Mouse (Mus musculus) liver, embryonic 14.5 days (tissue): ENCODE results near the gene Rhobtb1. TPM values are rescaled to one million over a fixed set of nuclear protein-coding genes. Genes with fewer than 3 reads are reported as not detected.

ENCODE experiments used
- ATAC-seq: fragments of 200-750 bp; cut with Nextera tagmentation; 2 replicates; pipeline ENCODE4 v1.8.0; 2017; ENCODE audit warnings: moderate number of reproducible peaks, mild to moderate bottlenecking, moderate library complexity; ENCODE audit not compliant: insufficient read depth
- DNase-seq, 3 experiments: peaks; one replicate each; pipeline ENCODE4 v3.0.0-alpha.2; 2012 to 2013; ENCODE audit warnings: low read depth in 3 of 3, low spot score in 3 of 3
- H3K27ac ChIP-seq: fragments of 300-500 bp; sonication (generic); 2 replicates; pipeline ENCODE4 v1.5.1; 2014; ENCODE audit warnings: moderate library complexity, mild to moderate bottlenecking, control low read depth, inconsistent platforms
- H3K27me3 ChIP-seq: fragments of 300-500 bp; sonication (generic); 2 replicates; pipeline ENCODE4 v1.6.1; 2014; ENCODE audit warnings: mild to moderate bottlenecking, low read length, moderate library complexity; ENCODE audit not compliant: control insufficient read depth, insufficient read depth
- H3K36me3 ChIP-seq: fragments of 300-500 bp; sonication (generic); replicated peaks from 2 replicates; pipeline ENCODE4 v1.6.1; 2014; ENCODE audit warnings: low read depth; ENCODE audit not compliant: control insufficient read depth, insufficient read depth
- H3K4me1 ChIP-seq, 2 experiments: fragments of 200-500 bp in 1 of 2; fragments of 300-500 bp in 1 of 2; sonication (generic) in 1 of 2; replicated peaks; 2 replicates each; pipeline ENCODE4 v1.6.1; 2012 to 2014; ENCODE audit warnings: antibody characterized with exemption in 1 of 2, inconsistent platforms in 1 of 2, low read length in 1 of 2; ENCODE audit not compliant: control insufficient read depth in 2 of 2, insufficient read depth in 2 of 2
- H3K4me2 ChIP-seq: fragments of 300-500 bp; sonication (generic); 2 replicates; pipeline ENCODE4 v1.6.1; 2014; ENCODE audit warnings: low read depth, mild to moderate bottlenecking, control low read depth, moderate library complexity
- H3K4me3 ChIP-seq, 2 experiments: fragments of 200-500 bp in 1 of 2; fragments of 300-500 bp in 1 of 2; sonication (generic) in 1 of 2; 2 replicates each; pipeline ENCODE4 v1.5.1; 2012 to 2014; ENCODE audit warnings: low read depth in 2 of 2, low read length in 2 of 2, mild to moderate bottlenecking in 2 of 2, control low read depth in 1 of 2, inconsistent platforms in 1 of 2, moderate library complexity in 1 of 2; ENCODE audit not compliant: insufficient read depth in 1 of 2
- H3K9ac ChIP-seq: fragments of 300-500 bp; sonication (generic); replicated peaks from 2 replicates; pipeline ENCODE4 v1.6.1; 2014; ENCODE audit warnings: mild to moderate bottlenecking, control low read depth, moderate library complexity
- H3K9me3 ChIP-seq: fragments of 300-500 bp; sonication (generic); 2 replicates; pipeline ENCODE4 v1.6.1; 2016; ENCODE audit warnings: low read length, mixed read lengths; ENCODE audit not compliant: control insufficient read depth
- CTCF ChIP-seq: IDR thresholded peaks from 2 replicates; pipeline ENCODE4 v1.5.1; 2016; ENCODE audit warnings: antibody characterized with exemption, low read depth, control low read depth
- EP300 ChIP-seq: IDR thresholded peaks from 2 replicates; pipeline ENCODE4 v1.6.1; 2016; ENCODE audit warnings: antibody characterized with exemption, low read depth
- WGBS: fragments of 180-500 bp; shearing (Covaris S2); extraction: QIAGEN DNeasy Blood & Tissue Kit; methylation state at CpG from one replicate; pipeline ENCODE4 v1.1.7; 2014; ENCODE audit not compliant: insufficient replicate concordance; 5-methylcytosine and 5-hydroxymethylcytosine counted together
- polyA plus RNA-seq, 2 experiments: library from polyadenylated mRNA; depleted of rRNA in 1 of 2; stranded (reverse) in 1 of 2; unstranded in 1 of 2; fragments of >200 nt; fragmentation: Nextera tagmentation in 1 of 2; extraction: Ambion mirVana in 1 of 2; gene quantifications; 2 replicates each; pipeline versions ENCODE4 v1.2.1 to v1.2.3; 2012 to 2014

The Rhobtb1 gene
- polyA plus RNA-seq, 2 experiments, result 2.5 to 7.1 TPM

- Histone ChIP-seq H3K27me3 (no peaks in the 10 kb centered on the region), H3K9me3 (no peaks in the 10 kb centered on the region), H3K4me2 (no peak overlapping the region), H3K36me3 (peaks cover 24% of the 10 kb centered on the region), H3K27ac (no peak overlapping the region), H3K9ac (no peak overlapping the region), H3K4me1 (peaks cover 0 to 7% of the 10 kb centered on the region in 2 experiments; a peak in 3 of 4 replicates), H3K4me3 (no peak overlapping the region)
- no peak for TF ChIP-seq CTCF
- no peak for TF ChIP-seq EP300
- ATAC-seq, result no peak
- no peak for DNase-seq
- WGBS, result 77% methylated on average over 6 of the region's 6 CpGs
Observed at GRCm38 (mm10) chr10:69331231-69331630, 180.0 kb downstream of the Rhobtb1 start.

- peaks cover 0 to 7% of the 10 kb centered on the region in 2 experiments; a peak in 3 of 4 replicates for H3K4me1 ChIP-seq
- DNase-seq (no peak), ATAC-seq (no peak)
- no peak overlapping the region for H3K9ac ChIP-seq
- H3K4me2 ChIP-seq, result no peak overlapping the region
- 89% methylated on average over 11 of the region's 11 CpGs for WGBS
- no peaks in the 10 kb centered on the region for H3K27me3 ChIP-seq
- no peaks in the 10 kb centered on the region for H3K9me3 ChIP-seq
- no peak for TF ChIP-seq EP300
- TF ChIP-seq CTCF, result no peak
- H3K36me3 ChIP-seq, result peaks cover 44% of the 10 kb centered on the region
- no peak overlapping the region for H3K4me3 ChIP-seq
- H3K27ac ChIP-seq, result no peak overlapping the region
Observed at GRCm38 (mm10) chr10:69333212-69333611, 182.0 kb downstream of the Rhobtb1 start.

GRCm38 (mm10) chr10:69334271-69335194, 183.3 kb downstream of the Rhobtb1 start:
- Histone ChIP-seq H3K9ac (no peak overlapping the region), H3K4me2 (no peak overlapping the region), H3K27me3 (no peaks in the 10 kb centered on the region), H3K4me3 (no peak overlapping the region), H3K9me3 (no peaks in the 10 kb centered on the region), H3K36me3 (peaks cover 57% of the 10 kb centered on the region), H3K27ac (no peak overlapping the region), H3K4me1 (no peaks in the 10 kb centered on the region)
- ATAC-seq, result no peak
- 82% methylated on average over 16 of the region's 16 CpGs for WGBS
- no peak for TF ChIP-seq CTCF
- no peak for TF ChIP-seq EP300
- DNase-seq, result no peak

- H3K4me2 ChIP-seq, result no peak overlapping the region
- H3K27ac ChIP-seq, result no peak overlapping the region
- TF ChIP-seq EP300 (no peak), CTCF (no peak)
- no peak overlapping the region for H3K4me3 ChIP-seq
- no peaks in the 10 kb centered on the region for H3K9me3 ChIP-seq
- no peak for DNase-seq
- no peaks in the 10 kb centered on the region for H3K27me3 ChIP-seq
- no peaks in the 10 kb centered on the region for H3K4me1 ChIP-seq
- 80% methylated on average over 7 of the region's 7 CpGs for WGBS
- no peak overlapping the region for H3K9ac ChIP-seq
- ATAC-seq, result no peak
- peaks cover 63% of the 10 kb centered on the region for H3K36me3 ChIP-seq
Observed at GRCm38 (mm10) chr10:69335195-69335536, 183.9 kb downstream of the Rhobtb1 start.

GRCm38 (mm10) chr10:69335611-69336010, 184.4 kb downstream of the Rhobtb1 start:
- ATAC-seq, result no peak

More at GRCm38 (mm10) chr10:69335611-69336010, 184.4 kb downstream of the Rhobtb1 start:
- Histone ChIP-seq H3K27me3 (no peaks in the 10 kb centered on the region), H3K4me2 (no peak overlapping the region), H3K4me3 (no peak overlapping the region), H3K27ac (no peak overlapping the region), H3K36me3 (peaks cover 68% of the 10 kb centered on the region), H3K9me3 (no peaks in the 10 kb centered on the region), H3K9ac (no peak overlapping the region), H3K4me1 (no peaks in the 10 kb centered on the region)
- TF ChIP-seq CTCF (no peak), EP300 (no peak)
- no peak for DNase-seq
- WGBS, result 86% methylated on average over 4 of the region's 4 CpGs
